Mouse (Mus musculus) forebrain, embryonic 10.5 days (tissue): ENCODE measurements around the gene Hoxc5. TPM values are rescaled to one million over a fixed set of nuclear protein-coding genes. Genes with fewer than 3 reads are reported as not detected.
A peak's percentile ranks its signal among the peaks of the same experiment; 100 is the strongest.

ENCODE experiments used
- DNase-seq: peaks from one replicate; pipeline ENCODE4 v3.0.0-alpha.2; 2017; ENCODE audit warnings: low spot score; ENCODE audit errors: extremely low spot score
- H3K27ac ChIP-seq: fragments of 300-500 bp; sonication (generic); 2 replicates; pipeline ENCODE4 v1.5.1; 2016; ENCODE audit warnings: mild to moderate bottlenecking
- H3K27me3 ChIP-seq: fragments of 300-500 bp; sonication (generic); 2 replicates; pipeline ENCODE4 v1.6.1; 2016; ENCODE audit warnings: mild to moderate bottlenecking; ENCODE audit not compliant: poor library complexity, severe bottlenecking
- H3K36me3 ChIP-seq: fragments of 300-500 bp; sonication (generic); replicated peaks from 2 replicates; pipeline ENCODE4 v1.6.1; 2016; ENCODE audit warnings: mild to moderate bottlenecking, moderate library complexity
- H3K4me1 ChIP-seq: fragments of 300-500 bp; sonication (generic); 2 replicates; pipeline ENCODE4 v1.6.1; 2016
- H3K4me3 ChIP-seq: fragments of 300-500 bp; sonication (generic); 2 replicates; pipeline ENCODE4 v1.5.1; 2016; ENCODE audit warnings: mild to moderate bottlenecking, moderate library complexity
- H3K9me3 ChIP-seq: fragments of 300-500 bp; sonication (generic); 2 replicates; pipeline ENCODE4 v1.6.1; 2016; ENCODE audit warnings: mild to moderate bottlenecking, moderate library complexity
- WGBS: fragments of 180-500 bp; shearing (Covaris S2); methylation state at CpG from one replicate; pipeline ENCODE4 v1.1.7; 2016; 5-methylcytosine and 5-hydroxymethylcytosine counted together
- polyA plus RNA-seq: library from polyadenylated mRNA; unstranded; fragments of >200 nt; fragmentation: Nextera tagmentation; extraction: Ambion mirVana; gene quantifications from 2 replicates; pipeline ENCODE4 v1.2.1, GENCODE M21; 2016

Hoxc5 gene
- not detected in 2 replicates for polyA plus RNA-seq

DNA sequence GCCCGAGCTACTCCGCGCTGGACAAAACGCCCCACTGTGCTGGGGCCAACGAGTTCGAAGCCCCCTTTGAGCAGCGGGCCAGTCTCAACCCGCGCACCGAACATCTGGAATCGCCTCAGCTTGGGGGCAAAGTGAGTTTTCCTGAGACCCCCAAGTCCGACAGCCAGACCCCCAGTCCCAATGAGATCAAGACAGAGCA lies at the start of gene Hoxc5:
TSS of gene Hoxc5 (plus strand) at position 132 of the 199 bp plus-strand sequence.
- Histone ChIP-seq H3K4me1 (peaks cover 6% of the 10 kb centered on the region), H3K36me3 (no peaks in the 10 kb centered on the region), H3K27me3 (peaks cover 100% of the 10 kb centered on the region), H3K4me3 (peak within 1 kb of the TSS; percentile 23; the same call in 1 of the 2 replicates), H3K27ac (no peak within 1 kb of the TSS), H3K9me3 (no peaks in the 10 kb centered on the region)
- WGBS: 3% methylated on average over 12 of the region's 12 CpGs
- DNase-seq: no peak

DNA sequence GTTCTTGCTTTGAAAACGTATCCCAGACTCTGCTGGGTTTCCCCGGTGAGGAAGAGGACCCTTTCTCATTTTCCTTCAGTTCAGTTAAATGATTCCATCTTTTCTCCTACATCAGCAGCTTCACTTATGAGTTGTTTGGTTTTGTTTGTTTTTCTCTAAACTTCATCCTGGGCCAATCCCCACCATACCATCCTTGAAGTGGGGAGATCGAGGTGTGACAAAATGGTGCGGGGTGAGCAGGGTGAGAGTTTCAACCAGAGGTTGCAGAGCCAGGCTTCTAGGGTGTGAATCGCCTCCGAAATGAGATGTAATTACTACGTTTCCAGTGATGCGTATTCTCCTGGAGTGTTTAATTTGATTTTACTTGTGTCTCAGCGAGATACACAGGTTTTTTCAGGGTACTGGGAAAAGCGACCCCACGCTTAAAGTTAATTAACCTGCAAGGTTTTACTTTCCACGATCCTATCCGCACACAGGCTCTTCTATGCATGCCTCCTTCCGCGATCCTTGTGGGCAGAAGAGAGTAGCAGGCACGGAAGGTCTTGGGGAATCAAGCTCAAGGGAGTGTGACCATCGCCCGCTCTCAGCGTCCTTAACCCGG lies 49.2 kb upstream of the Hoxc5 start:
- DNase-seq: no peak
- Histone ChIP-seq H3K9me3 (no peaks in the 10 kb centered on the region), H3K27ac (no peak overlapping the region), H3K4me1 (peaks cover 17% of the 10 kb centered on the region), H3K36me3 (no peaks in the 10 kb centered on the region), H3K4me3 (no peak overlapping the region), H3K27me3 (peaks cover 100% of the 10 kb centered on the region)
- 1% methylated on average over 20 of the region's 20 CpGs for WGBS

DNA sequence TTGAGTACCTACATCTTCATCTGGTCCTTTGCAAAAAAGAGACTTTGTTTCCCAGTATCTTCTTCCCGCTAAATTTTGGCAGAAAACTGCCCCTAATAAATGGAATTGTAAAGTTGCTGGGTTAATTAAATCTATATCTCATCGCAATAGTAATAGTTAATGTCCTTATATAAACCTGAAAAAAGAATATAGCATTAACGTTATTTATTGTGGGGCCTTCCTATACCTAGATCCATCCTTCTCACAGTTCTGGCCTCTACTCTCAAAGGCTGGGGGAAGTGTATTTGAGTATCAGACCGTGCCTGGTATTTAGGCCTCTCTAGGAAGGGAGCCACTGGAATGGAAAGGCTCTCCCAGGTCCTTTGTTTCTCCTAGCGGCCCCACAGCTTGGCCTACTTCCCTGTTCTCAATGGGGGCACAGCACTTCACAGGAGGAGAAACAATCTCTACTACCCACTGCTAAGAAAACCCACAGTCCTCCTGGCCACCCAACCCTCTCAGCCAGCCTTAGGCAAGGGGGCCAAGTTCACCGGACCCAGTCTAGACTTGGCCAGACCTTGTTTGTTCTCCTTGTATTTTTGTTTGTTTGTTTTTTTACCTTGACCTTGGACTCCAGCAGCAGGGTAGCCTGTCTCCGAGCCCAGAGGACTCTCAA lies 48.5 kb upstream of the Hoxc5 start:
- Histone ChIP-seq H3K27ac (no peak overlapping the region), H3K36me3 (no peaks in the 10 kb centered on the region), H3K9me3 (no peaks in the 10 kb centered on the region), H3K27me3 (peaks cover 100% of the 10 kb centered on the region), H3K4me3 (no peak overlapping the region), H3K4me1 (peaks cover 17% of the 10 kb centered on the region)
- DNase-seq: peak; percentile 21
- 2% methylated on average over 7 of the region's 7 CpGs for WGBS

DNA sequence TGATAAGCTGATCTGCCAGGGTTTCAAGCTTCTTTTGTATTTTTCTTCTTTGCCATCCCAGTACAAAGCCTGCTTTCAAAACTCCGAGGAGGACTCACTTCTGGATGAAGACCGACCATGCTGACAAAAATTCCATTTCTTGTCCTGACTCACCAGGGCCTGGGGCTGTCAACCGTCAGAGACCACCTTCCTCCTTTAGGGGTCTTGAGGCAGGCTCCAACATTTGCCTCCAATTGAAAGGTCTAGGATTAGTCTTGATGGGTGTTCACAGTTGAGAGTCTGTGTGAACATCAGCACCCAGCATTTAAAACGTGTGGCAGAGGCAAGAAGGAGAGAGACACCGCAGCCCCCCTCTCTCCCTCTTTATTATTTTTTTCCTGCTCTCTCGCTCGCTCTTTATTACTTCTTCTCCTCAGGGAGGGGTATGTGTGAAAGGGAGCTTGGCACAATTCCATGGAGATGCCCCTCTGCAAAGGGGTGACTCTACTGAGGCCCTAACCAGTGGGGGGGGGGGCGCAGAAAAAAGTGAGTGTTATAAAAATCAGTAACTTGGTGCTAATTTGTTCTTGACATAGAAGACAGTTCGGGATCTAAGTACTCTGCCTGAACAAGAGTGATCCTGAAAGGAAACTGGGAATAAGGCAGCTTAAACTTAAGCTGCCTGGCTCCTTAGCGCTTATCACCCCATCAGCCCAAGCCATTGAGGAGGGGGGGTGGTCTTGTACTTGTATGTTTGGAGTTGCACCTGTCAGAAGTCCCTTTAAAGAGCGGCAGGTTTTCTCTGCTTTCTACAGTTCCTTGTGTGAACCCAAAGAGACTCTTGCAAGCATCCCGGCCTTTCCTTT lies 47.7 kb upstream of the Hoxc5 start:
- Histone ChIP-seq H3K4me1 (peaks cover 17% of the 10 kb centered on the region), H3K4me3 (no peak overlapping the region), H3K9me3 (no peaks in the 10 kb centered on the region), H3K27me3 (peaks cover 100% of the 10 kb centered on the region), H3K36me3 (no peaks in the 10 kb centered on the region), H3K27ac (no peak overlapping the region)
- WGBS: 2% methylated on average over 12 of the region's 12 CpGs
- DNase-seq: no peak

DNA sequence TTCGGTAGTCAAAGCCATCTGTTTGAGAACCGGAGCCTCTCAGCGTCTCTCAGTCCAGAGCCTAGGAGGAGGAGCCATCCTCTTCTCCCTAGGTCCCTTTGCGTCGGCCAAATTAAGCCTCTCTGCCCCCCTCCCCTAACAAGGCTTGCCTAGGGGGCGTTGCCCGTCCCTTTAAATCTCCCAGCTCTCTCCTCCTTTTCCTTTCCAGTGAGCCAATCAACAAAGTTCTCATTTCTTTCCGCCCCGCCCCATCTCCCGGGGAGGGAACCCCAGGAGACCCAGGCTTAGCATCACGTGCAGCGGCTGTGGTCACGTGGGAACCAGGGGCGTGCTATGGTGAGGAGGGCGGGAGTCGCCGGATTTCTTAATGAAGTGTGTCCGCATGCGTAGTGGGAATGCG lies 46.6 kb upstream of the Hoxc5 start:
- WGBS: under 1% methylated on average over 20 of the region's 20 CpGs
- H3K4me1 ChIP-seq: peaks cover 17% of the 10 kb centered on the region
- H3K4me3 ChIP-seq: peak overlapping the region; percentile 30
- peaks cover 100% of the 10 kb centered on the region for H3K27me3 ChIP-seq
- DNase-seq: peak; percentile 82
- H3K36me3 ChIP-seq: no peaks in the 10 kb centered on the region
- H3K9me3 ChIP-seq: no peaks in the 10 kb centered on the region
- no peak overlapping the region for H3K27ac ChIP-seq

DNA sequence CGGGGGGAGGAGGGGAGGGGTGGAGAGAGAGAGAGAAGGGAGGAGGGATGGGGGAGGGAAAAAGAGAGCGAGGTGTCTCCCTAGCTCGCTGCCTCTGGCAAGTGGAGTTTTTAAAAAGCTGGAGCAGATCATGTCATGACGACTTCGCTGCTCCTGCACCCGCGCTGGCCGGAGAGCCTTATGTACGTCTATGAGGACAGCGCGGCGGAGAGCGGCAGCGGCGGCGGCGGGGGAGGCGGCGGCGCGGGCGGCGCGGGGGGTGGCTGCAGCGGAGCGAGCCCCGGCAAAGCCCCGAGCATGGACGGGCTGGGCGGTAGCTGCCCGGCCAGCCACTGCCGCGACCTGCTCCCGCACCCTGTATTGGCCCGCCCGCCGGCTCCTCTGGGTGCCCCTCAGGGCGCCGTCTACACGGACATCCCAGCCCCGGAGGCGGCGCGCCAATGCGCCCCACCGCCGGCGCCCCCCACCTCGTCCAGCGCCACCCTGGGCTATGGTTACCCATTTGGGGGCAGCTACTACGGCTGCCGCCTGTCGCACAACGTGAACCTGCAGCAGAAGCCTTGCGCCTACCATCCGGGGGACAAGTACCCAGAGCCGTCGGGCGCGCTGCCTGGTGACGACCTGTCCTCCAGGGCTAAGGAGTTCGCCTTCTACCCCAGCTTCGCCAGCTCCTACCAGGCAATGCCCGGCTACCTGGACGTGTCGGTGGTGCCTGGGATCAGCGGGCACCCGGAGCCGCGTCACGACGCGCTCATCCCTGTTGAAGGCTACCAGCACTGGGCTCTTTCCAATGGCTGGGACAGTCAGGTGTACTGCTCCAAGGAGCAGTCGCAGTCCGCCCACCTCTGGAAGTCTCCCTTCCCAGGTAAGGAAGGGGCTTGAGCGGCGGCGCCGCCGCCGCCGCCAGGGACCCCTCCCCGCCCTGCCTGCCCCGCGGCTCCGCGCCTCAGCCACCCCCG lies 45.9 kb upstream of the Hoxc5 start, which contains the start of gene Hoxc13:
TSS of gene Hoxc13 (plus strand) at position 51 of the 959 bp plus-strand sequence.
- Histone ChIP-seq H3K27ac (no peak within 1 kb of the TSS), H3K4me1 (peaks cover 17% of the 10 kb centered on the region), H3K36me3 (no peaks in the 10 kb centered on the region), H3K4me3 (peak within 1 kb of the TSS; percentile 30), H3K27me3 (peaks cover 100% of the 10 kb centered on the region), H3K9me3 (no peaks in the 10 kb centered on the region)
- peak; percentile 47 for DNase-seq
- under 1% methylated on average over 87 of the region's 88 CpGs for WGBS

DNA sequence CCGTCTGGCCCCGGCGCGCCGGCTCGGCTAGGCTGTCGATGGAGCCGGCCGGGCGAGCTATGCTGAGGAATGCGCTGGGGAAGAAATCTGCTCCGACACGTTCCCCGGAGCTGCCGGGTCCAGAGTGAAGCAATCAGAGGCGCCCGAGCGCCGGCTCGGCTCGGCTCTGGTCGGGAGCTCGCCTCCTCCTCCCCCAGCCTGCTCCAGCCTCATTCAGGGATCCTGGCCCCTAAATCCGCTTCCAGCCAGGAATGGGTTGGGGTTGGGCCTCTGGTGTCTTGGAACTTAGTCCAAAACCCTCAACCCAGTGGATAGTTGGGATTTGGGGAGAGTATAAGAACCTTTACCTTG lies 45.3 kb upstream of the Hoxc5 start:
- Histone ChIP-seq H3K4me1 (peaks cover 17% of the 10 kb centered on the region), H3K9me3 (no peaks in the 10 kb centered on the region), H3K27me3 (peaks cover 100% of the 10 kb centered on the region), H3K36me3 (no peaks in the 10 kb centered on the region), H3K27ac (no peak overlapping the region), H3K4me3 (no peak overlapping the region)
- no peak for DNase-seq
- under 1% methylated on average over 24 of the region's 24 CpGs for WGBS

DNA sequence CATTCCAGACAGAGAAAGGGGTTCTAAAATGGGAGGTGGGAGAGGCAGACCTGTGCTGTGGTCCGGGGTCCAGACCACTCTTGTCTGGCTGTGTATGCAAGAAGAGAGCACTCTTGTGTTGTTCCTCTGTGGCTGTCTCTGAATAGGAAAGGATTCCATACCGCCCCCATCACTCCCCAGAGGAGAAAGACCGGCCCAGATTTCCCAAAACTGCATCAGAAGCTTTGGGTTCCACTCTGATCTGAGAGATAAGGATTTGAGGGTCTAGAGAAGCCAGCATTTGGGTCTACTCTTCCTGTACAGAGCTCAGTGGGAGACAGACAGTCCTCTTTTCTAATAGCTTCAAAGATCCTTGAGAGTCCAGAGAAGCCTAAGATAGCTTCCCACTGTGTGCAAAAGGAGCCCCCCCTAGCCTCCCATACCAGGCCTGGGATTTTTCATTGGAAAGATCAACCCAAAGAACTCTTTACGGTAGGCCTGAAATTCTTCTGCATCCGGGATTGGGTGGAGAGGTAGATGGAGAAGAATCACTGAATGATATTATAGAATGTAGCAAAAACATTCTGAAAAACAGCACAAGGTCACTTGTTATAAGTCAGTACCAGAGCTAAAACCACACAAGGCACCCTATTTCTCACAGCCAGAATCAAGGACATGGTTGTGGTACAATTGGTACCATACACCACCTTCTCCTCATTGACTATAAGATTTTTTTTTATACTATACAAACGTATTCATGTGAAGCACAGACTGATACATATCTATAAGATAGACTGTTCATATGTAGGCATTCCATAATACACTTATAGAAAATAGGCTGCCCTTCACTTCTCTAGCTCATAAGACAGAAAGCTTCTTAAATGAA lies 44.4 kb upstream of the Hoxc5 start:
- Histone ChIP-seq H3K4me1 (peaks cover 17% of the 10 kb centered on the region), H3K9me3 (no peaks in the 10 kb centered on the region), H3K27ac (no peak overlapping the region), H3K27me3 (peaks cover 100% of the 10 kb centered on the region), H3K4me3 (no peak overlapping the region), H3K36me3 (no peaks in the 10 kb centered on the region)
- WGBS: 11% methylated on average over 6 of the region's 6 CpGs
- DNase-seq: peak; percentile 33

DNA sequence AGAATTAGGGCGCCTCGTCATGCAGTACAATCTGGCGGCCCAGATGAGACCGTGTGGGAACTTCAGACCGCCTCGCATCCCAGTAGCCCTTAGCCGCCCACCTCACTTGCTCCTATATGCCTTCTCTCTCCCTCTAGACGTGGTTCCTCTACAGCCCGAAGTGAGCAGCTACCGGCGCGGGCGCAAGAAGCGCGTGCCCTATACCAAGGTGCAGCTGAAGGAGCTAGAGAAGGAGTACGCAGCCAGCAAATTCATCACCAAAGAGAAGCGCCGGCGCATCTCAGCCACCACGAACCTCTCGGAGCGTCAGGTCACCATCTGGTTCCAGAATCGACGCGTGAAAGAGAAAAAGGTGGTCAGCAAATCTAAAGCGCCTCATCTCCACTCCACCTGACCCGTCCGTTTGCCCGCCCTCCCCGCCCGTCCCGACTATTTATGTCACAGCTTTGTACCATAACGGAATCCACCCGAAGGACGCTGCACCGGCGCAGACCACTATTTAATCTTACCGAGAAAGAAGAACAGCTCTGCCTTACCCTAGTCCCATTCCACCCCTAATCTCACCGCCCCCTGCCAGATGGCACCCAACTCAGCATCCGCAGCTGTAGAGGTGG lies 40.1 kb upstream of the Hoxc5 start:
- Histone ChIP-seq H3K36me3 (no peaks in the 10 kb centered on the region), H3K9me3 (no peaks in the 10 kb centered on the region), H3K4me3 (no peak overlapping the region), H3K27ac (no peak overlapping the region), H3K27me3 (peaks cover 100% of the 10 kb centered on the region), H3K4me1 (no peaks in the 10 kb centered on the region)
- under 1% methylated on average over 40 of the region's 40 CpGs for WGBS
- DNase-seq: no peak

DNA sequence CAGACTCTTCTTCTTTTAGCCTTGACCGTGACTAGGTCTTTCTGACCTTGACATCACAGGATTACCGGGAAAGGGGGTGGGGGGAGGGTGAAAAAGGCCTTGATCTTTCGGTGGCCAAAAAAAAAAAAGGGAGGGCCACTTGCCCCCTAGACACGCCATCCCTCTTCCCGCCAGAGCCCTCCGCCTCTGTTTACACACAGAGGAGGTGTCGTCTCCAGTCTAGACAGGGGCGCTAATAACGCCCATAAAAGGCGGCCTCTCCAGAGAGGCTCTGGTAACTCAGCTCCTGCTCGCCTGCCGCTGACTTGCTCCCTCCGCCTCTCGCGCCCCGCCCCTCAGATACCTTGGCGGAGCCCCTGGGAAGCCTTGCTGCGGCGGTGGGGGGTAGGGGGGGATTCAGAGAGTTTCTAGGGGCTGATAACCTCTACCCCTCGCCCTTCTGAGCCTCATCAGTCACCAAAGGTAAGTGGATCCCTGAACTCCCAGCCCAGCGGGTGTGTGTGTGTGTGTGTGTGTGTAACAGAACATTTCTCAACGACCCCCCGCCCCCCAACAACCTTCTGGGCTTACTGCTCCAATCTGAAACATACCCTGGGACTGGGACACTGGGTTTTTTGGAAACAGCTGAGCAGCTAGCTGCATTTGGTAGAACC lies 35.4 kb upstream of the Hoxc5 start:
- under 1% methylated on average over 23 of the region's 23 CpGs for whole genome bisulfite sequencing
- no peaks in the 10 kb centered on the region for H3K36me3 ChIP-seq
- peaks cover 100% of the 10 kb centered on the region for H3K27me3 ChIP-seq
- no peaks in the 10 kb centered on the region for H3K9me3 ChIP-seq
- DNase-seq: no peak
- H3K4me1 ChIP-seq: no peaks in the 10 kb centered on the region
- H3K4me3 ChIP-seq: no peak overlapping the region
- H3K27ac ChIP-seq: no peak overlapping the region

DNA sequence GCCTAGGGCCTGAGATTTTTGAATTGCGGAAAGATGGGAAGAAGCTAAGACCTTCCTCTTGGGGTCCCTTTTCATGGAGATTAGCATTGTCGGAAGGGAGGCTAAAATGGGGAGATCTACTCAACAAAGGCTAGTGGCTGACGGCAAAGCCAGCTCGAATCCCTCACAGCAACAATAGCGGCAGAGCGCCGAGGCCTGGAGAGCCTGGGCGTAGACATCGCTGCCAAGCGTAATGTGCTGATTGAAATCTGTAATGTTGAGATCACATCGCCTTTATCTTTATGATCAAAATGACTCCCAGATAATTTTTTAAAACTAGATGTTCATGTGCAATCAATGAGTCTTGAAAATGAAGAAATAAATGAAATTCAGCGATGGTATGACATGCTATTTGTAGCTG lies 32.8 kb upstream of the Hoxc5 start:
- Histone ChIP-seq H3K27me3 (peaks cover 100% of the 10 kb centered on the region), H3K9me3 (no peaks in the 10 kb centered on the region), H3K4me3 (no peak overlapping the region), H3K36me3 (no peaks in the 10 kb centered on the region), H3K27ac (no peak overlapping the region), H3K4me1 (peaks cover 3% of the 10 kb centered on the region)
- under 1% methylated on average over 12 of the region's 12 CpGs for WGBS
- DNase-seq: no peak
